Mouse (Mus musculus) layer of hippocampus, postnatal 36 days (tissue): ENCODE measurements at regions not wholly inside any gene's neighbourhood (a gene's known extent, or its start where the extent isn't known, plus 50 kb on each side); places are given as distances from the start of the nearest gene placed in this dataset.

Experiments used
- DNase-seq, 2 experiments: peaks; one replicate each; pipeline ENCODE4 v3.0.0; 2022

- DNase-seq: no peak
Observed at GRCm38 (mm10) chr1:109471671-109472070, 510.6 kb upstream of the Cdh7 start.

GRCm38 (mm10) chr1:109481387-109481786 is 500.8 kb upstream of the Cdh7 start:
- no peak for DNase-seq

GRCm38 (mm10) chr1:109495936-109496335 is 486.3 kb upstream of the Cdh7 start:
- DNase-seq: no peak

- peak in 1 of 2 experiments; percentile 3 for DNase-seq
Observed at GRCm38 (mm10) chr1:109512632-109513259, 469.5 kb upstream of the Cdh7 start.

- DNase-seq: no peak
Observed at GRCm38 (mm10) chr1:109514375-109514774, 467.9 kb upstream of the Cdh7 start.
